Mouse (Mus musculus) forebrain, embryonic 10.5 days (tissue): ENCODE results near the gene Adcy10. TPM values are rescaled to one million over a fixed set of nuclear protein-coding genes. Genes with fewer than 3 reads are reported as not detected.
A peak's percentile ranks its signal among the peaks of the same experiment; 100 is the strongest.

ENCODE experiments used
- DNase-seq: peaks from one replicate; pipeline ENCODE4 v3.0.0-alpha.2; 2017; ENCODE audit warnings: low spot score; ENCODE audit errors: extremely low spot score
- H3K27ac ChIP-seq: fragments of 300-500 bp; sonication (generic); 2 replicates; pipeline ENCODE4 v1.5.1; 2016; ENCODE audit warnings: mild to moderate bottlenecking
- H3K27me3 ChIP-seq: fragments of 300-500 bp; sonication (generic); 2 replicates; pipeline ENCODE4 v1.6.1; 2016; ENCODE audit warnings: mild to moderate bottlenecking; ENCODE audit not compliant: poor library complexity, severe bottlenecking
- H3K36me3 ChIP-seq: fragments of 300-500 bp; sonication (generic); replicated peaks from 2 replicates; pipeline ENCODE4 v1.6.1; 2016; ENCODE audit warnings: mild to moderate bottlenecking, moderate library complexity
- H3K4me1 ChIP-seq: fragments of 300-500 bp; sonication (generic); 2 replicates; pipeline ENCODE4 v1.6.1; 2016
- H3K4me3 ChIP-seq: fragments of 300-500 bp; sonication (generic); 2 replicates; pipeline ENCODE4 v1.5.1; 2016; ENCODE audit warnings: mild to moderate bottlenecking, moderate library complexity
- H3K9me3 ChIP-seq: fragments of 300-500 bp; sonication (generic); 2 replicates; pipeline ENCODE4 v1.6.1; 2016; ENCODE audit warnings: mild to moderate bottlenecking, moderate library complexity
- WGBS: fragments of 180-500 bp; shearing (Covaris S2); methylation state at CpG from one replicate; pipeline ENCODE4 v1.1.7; 2016; 5-methylcytosine and 5-hydroxymethylcytosine counted together
- polyA plus RNA-seq: library from polyadenylated mRNA; unstranded; fragments of >200 nt; fragmentation: Nextera tagmentation; extraction: Ambion mirVana; gene quantifications from 2 replicates; pipeline ENCODE4 v1.2.1, GENCODE M21; 2016

Gene Adcy10
- polyA plus RNA-seq, result 0.11 TPM in 1 of 2 replicates, not detected in the other

DNA sequence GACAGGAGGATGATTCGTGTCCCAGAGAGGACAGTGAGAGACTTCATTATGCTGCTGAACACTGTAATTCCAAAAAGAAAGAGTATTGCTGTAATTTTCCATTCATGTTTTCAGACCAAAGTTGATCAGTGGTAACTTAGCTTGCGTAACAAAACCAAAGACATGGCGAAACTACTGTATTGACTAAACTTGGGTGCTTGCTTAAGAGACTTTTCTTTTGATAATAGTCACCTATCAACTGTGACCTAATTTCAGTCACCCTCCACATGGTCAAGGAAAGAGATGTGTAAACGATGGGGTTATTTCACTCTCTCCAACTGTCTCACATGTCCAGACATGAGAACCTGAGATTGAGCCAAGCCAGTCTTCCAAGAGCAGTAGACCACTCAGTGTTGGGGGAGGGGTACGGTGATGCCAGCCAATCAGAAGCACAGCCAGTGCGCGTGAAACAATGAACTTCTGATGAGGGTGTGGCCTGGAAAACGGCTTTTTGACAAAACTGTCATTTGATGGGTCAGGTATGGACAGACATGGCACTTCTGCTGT is at the start of gene Adcy10:
TSS of gene Adcy10 (plus strand) at position 496 of the 546 bp plus-strand sequence.
- no peak within 1 kb of the TSS for H3K4me3 ChIP-seq
- H3K4me1 ChIP-seq, result no peaks in the 10 kb centered on the region
- H3K36me3 ChIP-seq, result 0 out of 2 replicates have a peak, but pooled peaks cover 3% of the 10 kb centered on the region
- no peaks in the 10 kb centered on the region for H3K9me3 ChIP-seq
- WGBS, result 93% methylated on average over 8 of the region's 8 CpGs
- no peaks in the 10 kb centered on the region for H3K27me3 ChIP-seq
- no peak for DNase-seq
- no peak within 1 kb of the TSS for H3K27ac ChIP-seq

DNA sequence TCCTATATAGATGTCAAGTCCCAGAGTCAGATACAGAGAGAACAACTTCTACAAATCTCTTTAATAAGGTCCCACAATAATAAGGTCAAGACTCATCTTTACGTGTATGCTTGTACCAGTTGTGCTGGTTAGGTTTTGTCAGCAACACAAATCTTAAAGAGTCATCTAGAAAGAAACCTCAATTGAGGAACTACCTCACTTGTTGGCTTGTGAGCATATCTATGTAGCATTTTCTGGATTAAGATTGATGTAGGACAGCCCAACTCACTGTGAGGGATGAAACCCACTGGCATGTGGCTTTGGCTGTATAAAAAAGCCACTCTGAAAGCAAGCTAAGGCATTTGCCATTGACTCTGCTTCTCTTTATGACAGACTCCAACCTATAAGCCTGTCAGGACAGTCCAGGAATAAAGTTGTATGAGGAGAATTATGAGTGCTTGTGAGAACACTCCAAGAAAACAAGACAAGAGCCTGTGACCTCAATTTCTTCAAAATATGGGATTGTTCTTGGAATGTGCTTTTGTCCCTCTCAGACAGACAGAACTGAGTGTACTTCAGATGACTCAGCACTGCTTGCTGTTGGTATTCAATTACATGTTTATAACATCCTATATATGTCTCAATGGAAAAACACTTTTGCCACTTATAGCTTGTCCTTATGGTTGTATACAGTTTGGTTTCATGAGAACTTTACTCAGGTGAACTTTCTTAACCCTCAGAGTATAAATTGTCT is 46.5 kb upstream of the Adcy10 start:
- no peak overlapping the region for H3K4me3 ChIP-seq
- no peaks in the 10 kb centered on the region for H3K27me3 ChIP-seq
- no peak overlapping the region for H3K27ac ChIP-seq
- H3K4me1 ChIP-seq, result 0 out of 2 replicates have a peak, but pooled peaks cover 3% of the 10 kb centered on the region
- no peaks in the 10 kb centered on the region for H3K36me3 ChIP-seq
- H3K9me3 ChIP-seq, result no peaks in the 10 kb centered on the region; the same call in 1 of the 2 replicates
- 80% methylated on average over 1 of the region's 1 CpGs for WGBS
- no peak for DNase-seq

DNA sequence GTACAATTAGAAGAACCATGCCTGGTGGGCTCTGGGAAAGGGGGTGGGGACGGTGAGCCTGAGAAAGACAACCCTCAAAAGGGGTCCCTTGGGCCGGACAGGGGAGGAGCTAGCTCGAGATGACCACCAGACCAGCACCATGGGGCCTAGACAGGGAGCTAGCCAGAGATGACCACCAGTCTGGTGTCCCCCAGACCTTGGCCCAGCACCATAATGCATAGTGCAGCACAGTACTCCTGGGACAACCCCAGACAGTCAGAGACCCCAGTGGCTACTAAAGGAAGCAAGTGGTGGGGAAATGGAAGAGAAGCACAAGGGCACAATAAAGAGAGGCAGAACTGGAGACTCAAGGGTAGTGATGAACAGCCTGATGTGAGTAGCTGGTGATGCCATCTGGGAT is 44.2 kb upstream of the Adcy10 start:
- Histone ChIP-seq H3K4me1 (0 out of 2 replicates have a peak, but pooled peaks cover 3% of the 10 kb centered on the region), H3K4me3 (no peak overlapping the region), H3K27ac (no peak overlapping the region), H3K27me3 (no peaks in the 10 kb centered on the region), H3K9me3 (no peaks in the 10 kb centered on the region; the same call in 1 of the 2 replicates), H3K36me3 (no peaks in the 10 kb centered on the region)
- no peak for DNase-seq
- WGBS, result 82% methylated on average over 3 of the region's 3 CpGs

DNA sequence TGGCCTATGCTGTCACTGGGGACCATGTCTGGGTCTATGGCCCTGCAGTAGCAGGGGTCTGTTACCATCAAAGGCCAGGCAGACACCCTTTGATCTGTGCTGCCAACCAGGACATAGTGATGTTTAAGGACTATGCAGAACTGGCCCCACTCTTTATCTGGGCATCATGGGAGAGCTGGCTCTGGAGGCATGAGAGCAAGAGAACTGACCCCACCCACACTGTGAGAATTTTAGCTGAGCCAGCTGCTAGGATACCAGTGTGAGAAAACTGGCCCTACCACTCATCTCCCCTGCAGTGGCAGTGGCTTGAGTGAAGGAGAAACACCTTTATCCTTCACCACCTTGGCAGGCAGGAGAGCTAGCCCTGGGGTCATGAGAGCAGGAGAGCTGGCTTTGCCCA is 43.8 kb upstream of the Adcy10 start:
- Histone ChIP-seq H3K36me3 (no peaks in the 10 kb centered on the region), H3K27me3 (no peaks in the 10 kb centered on the region), H3K4me3 (no peak overlapping the region), H3K4me1 (0 out of 2 replicates have a peak, but pooled peaks cover 3% of the 10 kb centered on the region), H3K27ac (no peak overlapping the region), H3K9me3 (no peaks in the 10 kb centered on the region; the same call in 1 of the 2 replicates)
- DNase-seq, result no peak

DNA sequence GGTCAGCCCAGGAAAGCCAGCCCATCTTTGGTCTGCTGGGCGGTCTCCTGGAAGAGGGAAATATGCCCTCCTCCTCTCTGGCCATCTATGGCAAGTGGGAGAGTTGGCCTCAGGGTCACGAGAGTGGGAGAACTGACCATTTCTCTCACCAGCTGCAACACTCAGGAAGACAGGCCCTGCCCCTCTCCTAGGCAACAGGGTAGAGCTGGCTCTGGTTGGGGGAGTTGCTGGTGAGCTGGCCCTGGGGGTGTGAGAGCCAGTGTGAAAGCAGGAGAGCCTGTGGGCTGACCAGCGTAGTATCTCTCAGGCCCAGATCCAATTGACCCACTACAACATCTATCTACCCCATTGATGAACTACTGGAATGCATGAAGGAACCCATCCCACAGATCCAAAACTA is 43.3 kb upstream of the Adcy10 start:
- Histone ChIP-seq H3K4me1 (0 out of 2 replicates have a peak, but pooled peaks cover 3% of the 10 kb centered on the region), H3K27me3 (no peaks in the 10 kb centered on the region), H3K27ac (no peak overlapping the region), H3K9me3 (no peaks in the 10 kb centered on the region), H3K36me3 (no peaks in the 10 kb centered on the region), H3K4me3 (no peak overlapping the region)
- 86% methylated on average over 3 of the region's 3 CpGs for WGBS
- no peak for DNase-seq

DNA sequence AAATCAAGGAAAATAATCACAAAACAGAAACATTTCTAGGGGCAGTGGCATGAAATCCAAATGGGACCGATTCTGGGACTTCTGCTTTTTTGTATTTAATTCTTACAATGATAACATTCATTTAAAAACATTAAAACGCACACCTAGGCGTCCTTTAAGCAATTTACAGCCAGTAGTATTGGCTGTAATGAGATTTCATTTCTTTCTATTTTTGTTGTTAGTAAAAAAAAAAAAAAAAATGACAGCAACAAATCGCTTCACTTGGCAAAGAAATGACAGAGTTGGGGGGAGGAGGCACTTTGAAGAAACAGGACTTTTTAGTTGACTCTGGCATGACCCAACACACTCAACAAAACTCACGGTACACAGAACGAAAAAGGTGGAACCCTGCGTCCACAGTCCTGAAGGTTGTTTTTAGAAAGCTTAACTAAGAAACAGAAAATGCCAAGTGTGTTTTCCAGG is 25.9 kb upstream of the Adcy10 start:
- Histone ChIP-seq H3K27me3 (no peaks in the 10 kb centered on the region), H3K4me3 (peak overlapping the region; percentile 94), H3K9me3 (no peaks in the 10 kb centered on the region; the same call in 1 of the 2 replicates), H3K36me3 (no peaks in the 10 kb centered on the region), H3K4me1 (peaks cover 18% of the 10 kb centered on the region), H3K27ac (peak overlapping the region; percentile 92; the same call in 1 of the 2 replicates)
- 24% methylated on average over 7 of the region's 7 CpGs for WGBS
- DNase-seq, result no peak

DNA sequence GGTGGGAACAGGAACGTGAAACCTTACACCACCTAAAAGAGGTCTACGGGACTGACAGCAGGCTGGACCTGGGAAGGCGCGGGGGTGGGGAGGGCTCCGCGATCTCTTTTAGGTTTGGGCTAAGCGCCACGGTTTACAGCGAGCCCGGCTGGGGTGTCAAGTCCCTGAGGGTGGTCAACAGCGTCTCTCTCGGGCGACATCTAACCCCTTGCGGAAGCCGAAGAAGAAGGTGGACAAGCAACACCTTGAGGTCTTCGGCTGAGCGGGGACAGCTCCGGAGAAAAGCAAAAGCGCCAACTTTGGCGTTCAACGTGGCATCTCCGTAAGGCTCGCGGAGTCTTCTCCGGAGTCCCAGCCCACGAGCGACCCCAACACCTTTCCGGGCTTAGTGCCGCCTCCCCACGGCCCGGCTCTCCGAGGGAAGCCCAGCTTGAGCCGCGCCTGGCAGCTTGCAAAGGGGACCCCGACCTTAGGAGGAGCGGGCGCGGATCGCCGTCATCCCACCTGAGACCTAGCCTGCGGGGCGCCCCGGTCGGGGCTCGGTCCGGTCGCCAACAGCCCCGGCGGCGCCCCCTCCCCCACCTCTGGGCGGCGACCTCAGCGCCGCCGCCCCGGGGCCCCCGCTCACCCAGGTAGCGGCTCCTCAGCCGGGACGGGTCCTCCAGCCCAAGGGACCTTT is 25.3 kb upstream of the Adcy10 start:
- Histone ChIP-seq H3K4me3 (peak overlapping the region; percentile 94), H3K36me3 (no peaks in the 10 kb centered on the region)

DNA sequence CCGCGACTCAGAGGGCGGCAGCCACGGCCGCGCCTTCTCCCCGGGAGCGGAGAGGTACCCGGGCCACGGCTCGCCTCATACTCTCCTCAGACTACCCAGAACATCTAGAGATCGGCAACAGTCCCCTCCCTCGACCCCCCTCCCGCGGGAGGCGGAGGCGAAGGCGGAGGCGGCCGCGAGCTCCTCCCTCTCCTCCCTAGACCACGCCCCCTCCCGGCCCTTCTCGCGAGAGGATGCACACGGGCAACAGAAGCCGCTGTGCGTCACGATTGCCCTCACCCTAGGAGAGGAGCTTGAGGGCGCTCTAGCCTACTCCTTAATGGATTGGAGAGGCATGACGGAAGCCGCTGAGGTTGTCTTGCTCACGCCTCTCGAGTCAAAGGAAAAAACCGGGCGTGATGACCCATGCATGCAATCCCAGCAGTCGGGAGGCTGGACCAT is 24.6 kb upstream of the Adcy10 start, which contains the start of the genes Dcaf6 and Mpc2:
TSS of gene Dcaf6 (minus strand) at position 116 of the 441 bp plus-strand sequence.
TSS of gene Mpc2 (plus strand) at position 278 of the 441 bp plus-strand sequence.
- DNase-seq, result peak; percentile 99
- Histone ChIP-seq H3K27me3 (no peaks in the 10 kb centered on the region), H3K27ac (peak within 1 kb of the TSS; percentile 92), H3K9me3 (no peaks in the 10 kb centered on the region), H3K4me1 (peaks cover 18% of the 10 kb centered on the region), H3K36me3 (no peaks in the 10 kb centered on the region), H3K4me3 (peak within 1 kb of the TSS; percentile 94)
- under 1% methylated on average over 35 of the region's 37 CpGs for WGBS

More for the DNA sequence above, 25.3 kb upstream of the Adcy10 start:
- Histone ChIP-seq H3K4me1 (peaks cover 18% of the 10 kb centered on the region), H3K27me3 (no peaks in the 10 kb centered on the region), H3K9me3 (no peaks in the 10 kb centered on the region), H3K27ac (peak overlapping the region; percentile 92)
- under 1% methylated on average over 60 of the region's 60 CpGs for WGBS
- peak; percentile 55 for DNase-seq

DNA sequence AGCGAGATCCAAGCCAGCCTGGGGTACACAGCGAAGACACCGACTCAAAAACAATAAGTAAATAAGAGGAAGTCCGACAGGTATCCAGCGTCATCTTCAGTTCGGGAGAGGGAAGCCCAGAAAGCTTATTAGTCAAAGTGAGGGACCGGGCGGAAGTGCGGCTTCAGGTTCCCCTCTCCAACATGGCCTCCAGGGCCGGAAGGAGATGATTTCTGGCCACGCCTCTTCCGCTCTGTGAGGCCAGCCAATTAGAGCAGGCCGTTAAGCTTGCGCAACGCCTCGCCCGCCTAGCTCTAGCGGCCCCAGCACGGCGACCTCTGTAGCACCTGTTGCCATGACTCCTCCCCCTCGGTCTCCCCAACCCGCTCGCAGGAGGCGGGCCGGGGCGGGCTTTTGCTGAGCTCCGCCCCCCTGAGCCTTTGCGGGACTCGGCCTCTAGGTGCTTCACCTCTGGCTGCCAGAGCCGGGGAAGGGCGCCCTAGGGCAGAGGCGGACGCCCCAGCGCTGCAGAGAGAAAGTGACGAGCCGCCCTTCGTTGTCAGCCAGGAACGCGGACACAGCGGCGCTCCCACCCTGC is 24.1 kb upstream of the Adcy10 start:
- under 1% methylated on average over 41 of the region's 41 CpGs for WGBS
- Histone ChIP-seq H3K27ac (peak overlapping the region; percentile 92), H3K27me3 (no peaks in the 10 kb centered on the region), H3K4me3 (peak overlapping the region; percentile 94), H3K9me3 (no peaks in the 10 kb centered on the region), H3K36me3 (no peaks in the 10 kb centered on the region), H3K4me1 (peaks cover 18% of the 10 kb centered on the region)
- DNase-seq, result peak; percentile 98

DNA sequence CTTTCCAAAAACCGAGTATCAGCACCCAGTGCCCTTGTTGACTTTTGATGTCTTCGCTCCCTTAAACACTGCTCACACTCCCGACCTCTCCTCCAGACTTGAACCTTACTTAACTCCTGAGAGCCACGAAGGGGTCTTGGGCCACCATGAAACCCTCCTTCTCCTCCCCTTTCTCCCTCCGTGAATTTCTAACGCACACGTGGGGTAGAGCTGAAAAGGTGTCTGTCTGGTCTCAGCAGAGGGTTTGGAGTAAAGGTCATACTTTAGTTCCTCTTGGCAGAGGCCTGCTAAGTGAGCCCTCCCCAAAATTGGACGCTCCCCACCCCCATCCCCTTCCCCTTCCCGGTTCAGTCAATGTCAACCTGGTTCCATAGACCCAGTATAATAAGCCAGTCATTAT is 23.3 kb upstream of the Adcy10 start:
- WGBS, result under 1% methylated on average over 9 of the region's 9 CpGs

DNA sequence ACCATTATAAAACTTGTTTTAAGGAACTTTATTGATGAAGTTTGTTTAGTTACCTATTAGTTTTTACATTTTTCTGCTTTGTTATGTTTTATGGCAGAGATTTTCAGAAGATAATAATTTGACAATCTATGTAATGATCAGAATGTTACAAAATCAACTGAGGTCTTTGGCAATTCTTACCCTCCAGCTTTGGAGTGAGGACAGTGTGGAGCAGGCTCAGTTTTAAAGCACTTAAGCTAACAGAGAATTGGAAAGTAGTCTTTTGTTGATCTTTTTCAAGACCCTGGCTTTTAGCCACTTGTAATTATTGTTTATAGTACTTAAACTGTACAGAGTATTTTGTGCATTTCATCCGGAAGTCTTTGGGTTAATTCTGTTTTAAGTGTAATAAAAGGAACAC is 22.1 kb upstream of the Adcy10 start:
- 86% methylated on average over 1 of the region's 1 CpGs for WGBS
- peaks cover 18% of the 10 kb centered on the region for H3K4me1 ChIP-seq
- H3K4me3 ChIP-seq, result no peak overlapping the region
- H3K27me3 ChIP-seq, result no peaks in the 10 kb centered on the region
- H3K36me3 ChIP-seq, result no peaks in the 10 kb centered on the region
- no peaks in the 10 kb centered on the region for H3K9me3 ChIP-seq
- DNase-seq, result no peak
- no peak overlapping the region for H3K27ac ChIP-seq

More for the DNA sequence above, 23.3 kb upstream of the Adcy10 start:
- Histone ChIP-seq H3K4me3 (peak overlapping the region; percentile 94), H3K27ac (peak overlapping the region; percentile 92), H3K9me3 (no peaks in the 10 kb centered on the region), H3K27me3 (no peaks in the 10 kb centered on the region), H3K36me3 (no peaks in the 10 kb centered on the region), H3K4me1 (peaks cover 18% of the 10 kb centered on the region)
- peak; percentile 22 for DNase-seq

DNA sequence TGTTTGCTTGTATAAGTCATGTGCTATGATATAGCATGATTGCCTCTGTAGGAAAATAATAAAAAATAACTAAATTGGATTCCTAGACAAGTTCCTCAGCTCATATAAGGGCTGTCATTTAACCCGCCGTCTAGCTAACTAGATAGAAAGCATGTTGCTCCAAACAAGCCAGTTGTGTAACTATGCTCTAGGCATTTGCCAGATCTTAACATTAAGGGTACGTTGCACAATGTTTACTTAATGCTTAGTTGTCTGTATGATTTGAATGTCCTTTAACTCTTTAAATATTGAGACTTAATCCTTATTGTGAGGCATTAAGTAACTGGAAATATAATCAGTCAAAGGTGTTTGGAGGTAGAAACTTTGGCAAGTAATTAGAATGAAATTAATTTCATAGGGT is 20.4 kb upstream of the Adcy10 start:
- DNase-seq, result no peak
- H3K27ac ChIP-seq, result no peak overlapping the region
- no peaks in the 10 kb centered on the region for H3K27me3 ChIP-seq
- peaks cover 9% of the 10 kb centered on the region for H3K4me1 ChIP-seq
- H3K9me3 ChIP-seq, result no peaks in the 10 kb centered on the region
- no peaks in the 10 kb centered on the region for H3K36me3 ChIP-seq
- H3K4me3 ChIP-seq, result no peak overlapping the region
- WGBS, result 94% methylated on average over 3 of the region's 3 CpGs
